Mouse (Mus musculus) megakaryocyte, embryonic 14.5 days (primary cell): ENCODE data around the gene Slc6a6.

Experiments used
- FLI1 ChIP-seq: IDR thresholded peaks from 2 replicates; pipeline ENCODE4 v1.6.1; 2012; ENCODE audit warnings: low read length, inconsistent platforms, mixed read lengths
- GATA1 ChIP-seq: IDR thresholded peaks from 3 replicates; pipeline ENCODE4 v1.6.1; 2012; ENCODE audit warnings: mixed read lengths, low read length, inconsistent platforms, borderline replicate concordance

DNA sequence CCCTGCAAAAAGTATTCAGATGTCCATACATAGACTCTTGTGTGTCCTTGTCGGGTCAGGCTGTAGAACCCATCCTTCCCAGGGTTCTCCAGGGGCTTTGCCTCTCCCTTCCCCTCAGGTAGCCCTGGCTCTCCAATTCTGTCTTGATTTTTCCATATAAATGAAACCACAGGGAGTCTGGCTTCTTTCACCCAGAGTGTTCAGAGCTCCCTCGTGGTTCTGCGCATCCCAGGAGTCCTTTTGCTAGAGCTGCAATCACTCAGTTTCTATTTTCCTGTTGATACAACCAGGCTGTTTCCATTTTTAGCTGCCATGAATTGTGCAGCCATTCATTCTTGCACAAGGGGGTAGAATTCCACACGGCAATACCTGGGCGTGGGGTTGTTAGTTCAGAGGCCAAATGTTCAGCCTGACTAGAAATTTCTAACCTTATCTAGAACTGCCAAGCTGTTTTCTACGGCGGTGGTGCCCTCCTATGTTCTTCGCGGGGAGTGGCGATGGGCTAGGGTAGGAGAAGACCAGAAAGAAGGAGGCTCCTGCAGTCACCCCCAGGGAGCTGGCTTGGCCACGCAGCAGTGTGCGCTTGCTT lies 5.3 kb upstream of the Slc6a6 start:
- TF ChIP-seq GATA1: no peak
- no peak for TF ChIP-seq FLI1
